Mouse (Mus musculus) right cerebral cortex, postnatal 36 days (tissue): ENCODE measurements around the gene Kank4.
"Not testable (repeated sequence)": the region's sequence is repeated elsewhere in the genome, so short reads cannot be mapped to it uniquely, and the experiment has no call there.

Experiments
- DNase-seq, 2 experiments: peaks; one replicate each; pipeline ENCODE4 v3.0.0; 2022; ENCODE audit warnings: low spot score in 2 of 2, mixed read lengths in 1 of 2

Kank4 gene

GRCm38 (mm10) chr4:98831726-98832125, 14.4 kb upstream of the Kank4 start:
- DNase-seq, result no peak

GRCm38 (mm10) chr4:98826701-98827100, 9.4 kb upstream of the Kank4 start:
- DNase-seq, result no peak

- DNase-seq, result not testable (repeated sequence)
These were observed 6.4 kb upstream of the Kank4 start, which contains the start of gene I0C0044D17Rik for GRCm38 (mm10) chr4:98823740-98824139. I0C0044D17Rik (minus strand) TSS chr4:98823840.

GRCm38 (mm10) chr4:98823047-98823446, 5.7 kb upstream of the Kank4 start:
- DNase-seq, result no peak

- no peak for DNase-seq
These were observed 5.1 kb upstream of the Kank4 start for GRCm38 (mm10) chr4:98822478-98822877.

- DNase-seq, result no peak
These were observed 1.9 kb upstream of the Kank4 start for GRCm38 (mm10) chr4:98819216-98819755.

GRCm38 (mm10) chr4:98816807-98817183, 542 bp downstream of the Kank4 start:
- no peak for DNase-seq

- DNase-seq, result no peak
These were observed 11.0 kb downstream of the Kank4 start for GRCm38 (mm10) chr4:98806306-98806705.

- DNase-seq, result no peak
These were observed 11.9 kb downstream of the Kank4 start for GRCm38 (mm10) chr4:98805291-98806048.

GRCm38 (mm10) chr4:98804476-98805134, 12.7 kb downstream of the Kank4 start:
- no peak for DNase-seq

GRCm38 (mm10) chr4:98801775-98802174, 15.6 kb downstream of the Kank4 start:
- DNase-seq, result no peak

GRCm38 (mm10) chr4:98800824-98801223, 16.5 kb downstream of the Kank4 start:
- no peak for DNase-seq

- DNase-seq, result no peak
These were observed 20.6 kb downstream of the Kank4 start for GRCm38 (mm10) chr4:98796591-98797341.

GRCm38 (mm10) chr4:98795241-98795640, 22.1 kb downstream of the Kank4 start:
- DNase-seq, result no peak

GRCm38 (mm10) chr4:98793486-98793885, 23.9 kb downstream of the Kank4 start:
- no peak for DNase-seq

- no peak for DNase-seq
These were observed 26.6 kb downstream of the Kank4 start for GRCm38 (mm10) chr4:98790721-98791120.

GRCm38 (mm10) chr4:98789861-98790311, 27.5 kb downstream of the Kank4 start:
- no peak for DNase-seq

- DNase-seq, result no peak
These were observed 28.1 kb downstream of the Kank4 start for GRCm38 (mm10) chr4:98789133-98789765.

- DNase-seq, result no peak
These were observed 31.1 kb downstream of the Kank4 start for GRCm38 (mm10) chr4:98786281-98786680.

- DNase-seq, result no peak
These were observed 31.5 kb downstream of the Kank4 start for GRCm38 (mm10) chr4:98785851-98786250.

GRCm38 (mm10) chr4:98778219-98778618, 39.1 kb downstream of the Kank4 start:
- DNase-seq, result no peak

- no peak for DNase-seq
These were observed 39.9 kb downstream of the Kank4 start for GRCm38 (mm10) chr4:98777464-98777863.
